Mouse (Mus musculus) heart, postnatal 14 days (tissue): ENCODE data around the gene Ly6g5b. TPM values are rescaled to one million over a fixed set of nuclear protein-coding genes. Genes with fewer than 3 reads are reported as not detected.

Source experiments
- DNase-seq, 2 experiments: peaks; one replicate each; pipeline ENCODE4 v3.0.0; 2021 to 2022
- intact Hi-C: fragments of 180-260 bp; cut with DNase I; formaldehyde crosslinking; loops from one replicate; pipeline ENCODE4 v1.15.1; 2025
- total RNA-seq, 2 experiments: library from RNA; stranded (reverse); gene quantifications; 2 replicates each; pipeline ENCODE4 v1.2.3; 2021

Ly6g5b gene
- total RNA-seq, 2 experiments from 2014 or later: 0.41 TPM; not detected in 1

GRCm38 (mm10) chr17:35085208-35085865 lies 29.9 kb downstream of the Ly6g5b start, which contains the start of gene Ly6g6f:
Gene Ly6g6f, minus strand, starts transcription at chr17:35085610.
- intact Hi-C loops: no loop called here
- DNase-seq: no peak

- intact Hi-C loops: no loop called here
These were observed 31.2 kb downstream of the Ly6g5b start for GRCm38 (mm10) chr17:35083929-35084497.

DNA sequence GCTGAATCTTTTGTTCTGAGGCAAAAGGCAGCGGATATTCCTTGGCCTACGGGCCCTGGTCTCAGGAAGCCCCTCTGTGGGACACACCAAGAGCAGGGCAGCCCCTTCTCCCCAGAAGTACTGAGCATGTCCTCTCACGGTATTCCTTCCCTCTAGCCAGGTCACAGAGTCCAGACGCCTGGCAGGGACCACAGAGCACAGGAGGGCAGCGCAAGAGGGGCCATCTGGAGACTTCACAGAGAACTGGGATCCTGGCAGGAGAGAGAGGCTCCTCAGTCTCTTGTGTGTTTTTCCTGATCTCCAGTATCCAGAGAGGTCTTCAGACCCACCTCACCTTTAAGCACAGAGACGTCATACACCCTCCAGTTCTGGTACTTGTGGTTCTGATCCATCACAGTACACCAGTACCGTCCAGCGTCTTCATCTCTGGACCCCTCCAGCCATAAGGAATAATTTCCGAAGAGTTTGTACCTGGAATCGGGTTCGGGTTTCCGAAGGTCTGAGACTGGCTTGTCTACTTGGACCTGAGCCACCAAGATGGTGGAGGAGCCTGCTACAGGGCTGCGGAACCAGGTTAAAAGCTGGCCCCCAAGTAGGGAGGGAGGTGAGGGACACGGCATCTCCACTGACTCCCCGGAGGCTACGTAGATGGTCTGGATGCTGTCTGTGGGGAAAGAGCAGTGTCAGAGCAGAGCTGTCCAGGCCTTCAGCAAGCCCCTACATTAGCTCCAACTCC lies 32.2 kb downstream of the Ly6g5b start:
- DNase-seq: no peak
- intact Hi-C loops: no loop called here

More at GRCm38 (mm10) chr17:35083929-35084497, 31.2 kb downstream of the Ly6g5b start:
- no peak for DNase-seq

DNA sequence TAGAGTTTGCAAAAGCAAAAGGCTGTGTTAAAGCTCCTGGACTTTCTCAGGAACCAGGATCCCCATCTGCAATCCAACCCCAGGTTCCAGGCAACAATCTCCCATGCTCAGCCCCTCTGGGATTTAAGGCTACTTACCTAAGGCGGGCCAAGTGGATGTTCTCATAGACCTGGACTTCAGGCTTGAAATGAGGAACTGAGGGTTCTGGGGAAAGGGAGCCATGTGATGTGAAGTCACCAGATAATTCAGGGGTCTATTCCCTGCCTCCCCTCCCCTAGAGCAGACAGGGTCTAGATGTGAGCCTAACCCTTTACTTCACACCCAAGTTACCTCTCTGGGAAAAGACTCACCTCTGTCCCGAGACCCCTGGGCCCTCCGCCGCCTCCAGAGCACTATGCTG lies 34.5 kb downstream of the Ly6g5b start:
- DNase-seq: no peak
- intact Hi-C loops: no loop called here

- intact Hi-C loops: no loop called here
- no peak for DNase-seq
These were observed 35.0 kb downstream of the Ly6g5b start for GRCm38 (mm10) chr17:35080248-35080647.

- DNase-seq: no peak
- intact Hi-C loops: loop anchor here (2.0 kb wide), 1 partner anchor 59 kb away; no protein-coding TSS in a partner anchor
These were observed 35.5 kb downstream of the Ly6g5b start for GRCm38 (mm10) chr17:35079778-35080177.

DNA sequence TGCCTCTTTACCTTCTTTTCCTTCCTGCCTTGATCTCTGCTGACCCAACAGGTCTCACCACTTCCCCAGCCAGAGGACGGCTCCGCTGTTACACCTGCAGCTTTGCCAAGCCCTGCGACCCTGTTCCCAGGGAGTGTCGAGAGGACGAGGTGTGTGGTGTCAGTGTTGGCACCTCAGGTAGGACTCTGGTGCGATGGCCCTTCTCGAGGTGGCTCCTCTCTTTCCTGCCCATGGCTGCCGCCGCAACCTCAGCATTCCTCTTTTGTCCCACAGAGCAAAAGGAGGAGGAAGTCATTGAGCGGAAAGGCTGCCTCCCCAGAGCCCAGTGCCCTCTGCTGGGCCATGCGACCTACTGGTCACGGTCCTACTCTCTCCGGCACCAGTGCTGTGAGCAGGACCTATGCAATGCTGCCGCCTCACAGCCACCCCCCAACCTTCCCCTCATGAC lies 37.4 kb downstream of the Ly6g5b start, which contains the start of gene Ly6g6d:
Gene Ly6g6d, minus strand, starts transcription at position 280 of the 448 bp plus-strand sequence.
- intact Hi-C loops: loop anchor here (2.0 kb wide), 1 partner anchor 57 kb away; no protein-coding TSS in a partner anchor
- peak; percentile 55 to 64 for DNase-seq

GRCm38 (mm10) chr17:35077285-35077684 lies 37.9 kb downstream of the Ly6g5b start:
- intact Hi-C loops: no loop called here
- DNase-seq: no peak

GRCm38 (mm10) chr17:35076507-35077176 lies 38.6 kb downstream of the Ly6g5b start, which contains the start of gene Ly6g6e:
Gene Ly6g6e, plus strand, starts transcription at chr17:35076902.
- intact Hi-C loops: no loop called here
- no peak for DNase-seq

DNA sequence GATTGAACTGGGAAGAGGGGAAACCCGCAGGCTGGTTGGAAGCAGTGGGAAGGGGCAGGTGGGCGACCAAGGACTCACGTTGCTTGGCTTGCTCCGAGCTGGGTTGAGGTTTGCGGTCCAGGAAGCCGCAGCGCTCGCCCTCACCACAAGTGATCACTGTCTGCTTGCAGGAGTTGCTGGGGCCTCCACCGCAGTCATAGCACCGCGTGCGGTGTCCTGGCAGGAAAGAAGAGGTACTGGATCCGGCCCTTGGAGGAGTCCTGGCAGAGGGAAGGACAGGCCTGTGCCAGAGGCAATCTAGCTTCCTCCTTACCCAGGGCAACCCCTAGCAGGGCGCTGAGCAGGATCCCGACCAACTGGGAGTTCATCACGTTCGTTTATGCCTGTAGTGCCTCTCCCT lies 41.1 kb downstream of the Ly6g5b start:
- intact Hi-C loops: no loop called here
- DNase-seq: no peak

GRCm38 (mm10) chr17:35071454-35071853 lies 43.8 kb downstream of the Ly6g5b start:
- intact Hi-C loops: no loop called here
- DNase-seq: no peak

GRCm38 (mm10) chr17:35070556-35071229 lies 44.5 kb downstream of the Ly6g5b start:
- intact Hi-C loops: no loop called here
- DNase-seq: no peak

DNA sequence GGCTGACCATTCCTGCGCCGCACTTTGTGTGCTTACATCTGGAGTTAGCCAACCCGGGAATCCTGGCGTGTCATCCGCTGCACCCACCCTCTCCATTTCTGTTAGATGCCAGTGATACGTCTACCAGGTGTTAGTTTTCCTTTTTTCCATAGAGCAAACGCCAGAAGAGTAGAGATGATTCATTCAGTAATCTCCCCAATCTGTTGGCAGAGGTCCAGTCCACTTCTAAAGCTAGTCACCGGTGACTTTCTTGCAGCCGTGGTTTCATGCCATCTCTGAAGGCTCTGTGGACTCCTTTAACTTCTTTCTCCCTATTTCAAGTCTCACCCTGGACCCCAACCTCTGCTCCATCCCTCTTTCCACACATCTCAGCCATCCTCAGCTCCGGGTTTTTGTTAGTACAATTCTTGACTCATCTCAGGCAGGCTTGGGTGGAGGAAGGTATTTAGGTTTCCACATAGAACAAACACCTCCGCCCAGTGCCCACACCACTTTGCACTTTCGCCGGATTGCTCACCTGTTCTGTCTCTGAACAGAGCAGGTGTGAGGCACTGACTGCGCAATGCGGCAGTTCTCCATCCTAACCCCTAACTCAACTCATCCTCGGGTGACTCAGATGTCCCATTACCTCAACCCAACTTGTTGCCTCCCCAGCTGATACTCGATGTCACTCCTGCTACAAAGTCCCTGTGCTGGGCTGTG lies 46.9 kb downstream of the Ly6g5b start:
- intact Hi-C loops: no loop called here
- no peak for DNase-seq

- intact Hi-C loops: no loop called here
- no peak for DNase-seq
These were observed 49.1 kb downstream of the Ly6g5b start, which contains the start of gene Mpig6b for GRCm38 (mm10) chr17:35066084-35066483. Gene Mpig6b, minus strand, starts transcription at chr17:35066184.

- intact Hi-C loops: no loop called here
- DNase-seq: peak; percentile 53 to 59
These were observed 50.0 kb downstream of the Ly6g5b start, which contains the start of gene Ly6g6c for GRCm38 (mm10) chr17:35064951-35065947. Gene Ly6g6c, plus strand, starts transcription at chr17:35065388.

- intact Hi-C loops: no loop called here
- no peak for DNase-seq
These were observed 50.8 kb downstream of the Ly6g5b start for GRCm38 (mm10) chr17:35064378-35064877.
